Mouse (Mus musculus) liver, postnatal 0 days (tissue): ENCODE measurements around the gene Cep95. TPM values are rescaled to one million over a fixed set of nuclear protein-coding genes. Genes with fewer than 3 reads are reported as not detected.
A peak's percentile ranks its signal among the peaks of the same experiment; 100 is the strongest.

Experiments used
- ATAC-seq: fragments of 200-750 bp; cut with Nextera tagmentation; 2 replicates; pipeline ENCODE4 v1.8.0; 2017; ENCODE audit warnings: mild to moderate bottlenecking, moderate library complexity
- DNase-seq: peaks from one replicate; pipeline ENCODE4 v3.0.0-alpha.2; 2016
- H3K27ac ChIP-seq: fragments of 300-500 bp; sonication (generic); 2 replicates; pipeline ENCODE4 v1.5.1; 2014; ENCODE audit warnings: antibody characterized with exemption, moderate library complexity, mild to moderate bottlenecking, low read depth
- H3K27me3 ChIP-seq: fragments of 300-500 bp; sonication (generic); 2 replicates; pipeline ENCODE4 v1.6.1; 2014; ENCODE audit warnings: low read length, control low read depth, mixed read lengths; ENCODE audit not compliant: insufficient read depth
- H3K36me3 ChIP-seq: fragments of 300-500 bp; sonication (generic); replicated peaks from 2 replicates; pipeline ENCODE4 v1.6.1; 2014; ENCODE audit warnings: mild to moderate bottlenecking, control low read depth, low read length, moderate library complexity, mixed read lengths; ENCODE audit not compliant: insufficient read depth
- H3K4me1 ChIP-seq: fragments of 300-500 bp; sonication (generic); 2 replicates; pipeline ENCODE4 v1.6.1; 2014; ENCODE audit warnings: antibody characterized with exemption, mild to moderate bottlenecking, control low read depth; ENCODE audit not compliant: insufficient read depth
- H3K4me2 ChIP-seq: fragments of 300-500 bp; sonication (generic); 2 replicates; pipeline ENCODE4 v1.6.1; 2014; ENCODE audit warnings: low read depth, mild to moderate bottlenecking, low read length, moderate library complexity, mixed read lengths
- H3K4me3 ChIP-seq: fragments of 300-500 bp; sonication (generic); 2 replicates; pipeline ENCODE4 v1.5.1; 2014; ENCODE audit warnings: low read depth, low read length
- H3K9ac ChIP-seq: fragments of 300-500 bp; sonication (generic); replicated peaks from 2 replicates; pipeline ENCODE4 v1.6.1; 2014; ENCODE audit warnings: mild to moderate bottlenecking, moderate library complexity
- H3K9me3 ChIP-seq: fragments of 300-500 bp; sonication (generic); 2 replicates; pipeline ENCODE4 v1.6.1; 2016; ENCODE audit warnings: mild to moderate bottlenecking, control low read depth, low read length, mixed read lengths
- CTCF ChIP-seq: sonication (generic); IDR thresholded peaks from 2 replicates; pipeline ENCODE4 v1.5.1; 2016; ENCODE audit warnings: antibody characterized with exemption, low read depth
- EP300 ChIP-seq: IDR thresholded peaks from 2 replicates; pipeline ENCODE4 v1.6.1; 2016; ENCODE audit warnings: antibody characterized with exemption, low read depth, mild to moderate bottlenecking
- WGBS: fragments of 180-500 bp; shearing (Covaris S2); extraction: QIAGEN DNeasy Blood & Tissue Kit; methylation state at CpG from one replicate; pipeline ENCODE4 v1.1.7; 2014; ENCODE audit not compliant: insufficient replicate concordance; 5-methylcytosine and 5-hydroxymethylcytosine counted together
- polyA plus RNA-seq: library from polyadenylated mRNA; unstranded; fragments of >200 nt; fragmentation: Nextera tagmentation; extraction: Ambion mirVana; gene quantifications from 2 replicates; pipeline ENCODE4 v1.2.1, GENCODE M21; 2015

Cep95 gene
- polyA plus RNA-seq, 1 experiment from 2014 or later = 5.1 TPM

DNA sequence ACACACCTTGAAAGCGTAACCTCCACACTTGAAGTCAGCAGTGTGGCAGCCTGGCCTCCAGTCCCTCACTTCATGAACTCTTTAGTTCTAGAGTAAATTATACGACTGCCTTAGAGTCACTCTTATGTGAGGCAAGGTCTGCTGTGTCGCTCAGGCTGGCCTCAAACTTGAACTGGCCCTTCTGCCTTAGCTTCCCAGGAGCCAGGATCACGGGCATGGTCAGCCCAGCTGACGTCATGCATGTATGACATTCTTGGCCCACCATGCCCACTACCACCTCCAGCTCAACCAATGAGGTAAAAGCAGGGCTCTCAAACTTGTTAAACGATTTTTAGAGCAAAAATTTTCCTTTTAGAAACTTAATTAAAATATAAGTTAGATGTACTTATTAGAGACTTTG is 32.3 kb downstream of the Cep95 start:
- H3K4me2 ChIP-seq = no peak overlapping the region
- no peaks in the 10 kb centered on the region for H3K27me3 ChIP-seq
- peaks cover 58% of the 10 kb centered on the region for H3K36me3 ChIP-seq
- H3K9ac ChIP-seq = no peak overlapping the region
- H3K4me1 ChIP-seq = 0 out of 2 replicates have a peak, but pooled peaks cover 6% of the 10 kb centered on the region
- no peaks in the 10 kb centered on the region for H3K9me3 ChIP-seq
- no peak for ATAC-seq
- no peak for DNase-seq
- WGBS = 81% methylated on average over 6 of the region's 6 CpGs
- H3K4me3 ChIP-seq = no peak overlapping the region
- H3K27ac ChIP-seq = no peak overlapping the region
- no peak for TF ChIP-seq EP300
- no peak for TF ChIP-seq CTCF

DNA sequence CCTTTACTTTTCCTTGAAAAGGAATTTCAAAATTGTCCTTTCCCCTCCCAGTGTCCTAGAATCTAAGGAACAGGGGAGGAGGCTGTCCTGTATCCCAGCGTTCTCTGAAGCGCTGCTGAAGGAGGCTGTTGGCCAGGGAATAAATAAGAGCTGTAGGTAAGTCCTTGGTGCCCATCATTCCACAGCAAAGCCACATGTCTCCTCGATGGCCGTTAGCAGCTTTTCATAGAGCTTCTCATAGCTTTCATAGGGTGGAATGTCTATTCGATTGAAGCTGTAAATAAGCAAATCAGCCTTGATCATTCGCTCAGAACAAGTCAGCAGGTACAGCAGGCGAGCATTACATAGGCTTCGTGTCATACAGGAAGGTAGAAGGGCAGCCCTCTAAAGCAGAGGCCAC is 33.4 kb downstream of the Cep95 start:
- Histone ChIP-seq H3K27ac (no peak overlapping the region), H3K9me3 (no peaks in the 10 kb centered on the region), H3K9ac (no peak overlapping the region), H3K4me3 (no peak overlapping the region), H3K27me3 (no peaks in the 10 kb centered on the region), H3K36me3 (peaks cover 50% of the 10 kb centered on the region), H3K4me1 (0 out of 2 replicates have a peak, but pooled peaks cover 6% of the 10 kb centered on the region), H3K4me2 (no peak overlapping the region)
- TF ChIP-seq CTCF (no peak), EP300 (no peak)
- WGBS = 88% methylated on average over 8 of the region's 8 CpGs
- ATAC-seq (no peak), DNase-seq (no peak)

DNA sequence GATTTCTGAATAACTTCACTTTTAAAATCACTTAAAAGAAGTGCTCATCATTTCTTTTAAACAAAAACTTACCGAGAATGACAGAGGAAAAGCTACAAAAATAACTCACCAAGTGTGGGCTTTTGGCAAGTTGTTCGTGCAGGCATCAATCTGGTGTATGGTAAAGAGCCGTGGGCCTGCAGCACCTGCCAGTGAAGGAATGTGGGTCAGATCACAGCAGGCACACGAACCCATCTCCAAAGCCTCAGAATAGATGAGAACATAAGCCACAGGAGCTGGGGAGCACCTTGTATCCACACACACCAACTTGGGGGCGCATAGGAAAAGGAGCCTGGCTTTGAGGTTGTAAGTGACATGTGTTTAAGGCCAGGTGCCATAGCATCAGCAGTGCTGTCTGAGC is 33.9 kb downstream of the Cep95 start:
- no peak for TF ChIP-seq CTCF
- no peak for TF ChIP-seq EP300
- ATAC-seq (no peak), DNase-seq (no peak)
- Histone ChIP-seq H3K9me3 (no peaks in the 10 kb centered on the region), H3K27ac (no peak overlapping the region), H3K4me2 (no peak overlapping the region), H3K27me3 (no peaks in the 10 kb centered on the region), H3K9ac (no peak overlapping the region), H3K4me3 (no peak overlapping the region), H3K4me1 (0 out of 2 replicates have a peak, but pooled peaks cover 6% of the 10 kb centered on the region), H3K36me3 (peaks cover 49% of the 10 kb centered on the region)
- WGBS = 80% methylated on average over 5 of the region's 5 CpGs

DNA sequence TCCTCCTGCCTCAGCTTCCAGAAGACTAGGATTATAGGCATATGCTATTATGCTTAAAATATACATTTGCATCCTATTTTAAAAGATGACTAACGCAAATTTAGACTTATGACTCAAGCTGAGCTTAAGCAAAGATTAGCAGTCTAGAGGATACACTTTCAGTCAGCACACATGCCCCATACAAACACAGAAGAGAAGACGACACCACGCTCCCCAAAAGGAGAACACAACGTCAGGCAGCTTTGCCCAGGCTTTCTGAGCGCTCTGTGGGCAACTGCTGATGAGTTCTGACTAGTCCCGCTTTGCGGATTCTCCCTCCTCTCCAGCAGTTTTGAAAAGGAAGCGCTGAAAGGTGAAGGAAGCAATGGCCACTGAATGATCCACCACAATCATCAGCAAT is 34.7 kb downstream of the Cep95 start:
- WGBS = 91% methylated on average over 8 of the region's 8 CpGs
- Histone ChIP-seq H3K27me3 (no peaks in the 10 kb centered on the region), H3K4me1 (0 out of 2 replicates have a peak, but pooled peaks cover 5% of the 10 kb centered on the region), H3K27ac (no peak overlapping the region), H3K4me3 (no peak overlapping the region), H3K9ac (no peak overlapping the region), H3K9me3 (no peaks in the 10 kb centered on the region), H3K4me2 (no peak overlapping the region), H3K36me3 (peaks cover 49% of the 10 kb centered on the region)
- TF ChIP-seq CTCF (no peak), EP300 (no peak)
- no peak for DNase-seq
- no peak for ATAC-seq

DNA sequence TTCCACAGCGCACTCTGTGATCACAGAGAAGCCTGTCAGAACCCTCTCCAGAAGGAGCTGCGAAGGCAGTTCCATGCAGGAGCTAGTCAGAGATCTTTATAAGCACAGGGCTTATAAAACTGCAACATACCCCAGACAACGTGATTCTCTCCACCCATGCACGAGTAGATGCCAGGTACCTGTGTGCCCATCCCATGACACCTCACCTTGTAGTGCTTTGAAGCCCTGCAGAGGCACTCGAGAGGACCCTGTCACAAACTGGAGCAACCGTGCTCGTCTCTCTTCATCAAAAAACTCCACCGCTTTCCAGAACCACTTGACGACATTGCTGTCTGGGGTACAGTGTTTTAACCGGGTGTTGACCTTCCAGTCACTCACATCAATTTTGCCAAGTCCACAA is 35.4 kb downstream of the Cep95 start:
- TF ChIP-seq EP300 (no peak), CTCF (no peak)
- peaks cover 45% of the 10 kb centered on the region for H3K36me3 ChIP-seq
- H3K4me2 ChIP-seq = no peak overlapping the region
- WGBS = 86% methylated on average over 10 of the region's 10 CpGs
- H3K27me3 ChIP-seq = no peaks in the 10 kb centered on the region
- H3K27ac ChIP-seq = no peak overlapping the region
- ATAC-seq (no peak), DNase-seq (no peak)
- H3K4me1 ChIP-seq = no peaks in the 10 kb centered on the region
- H3K9ac ChIP-seq = no peak overlapping the region
- no peaks in the 10 kb centered on the region for H3K9me3 ChIP-seq
- no peak overlapping the region for H3K4me3 ChIP-seq

DNA sequence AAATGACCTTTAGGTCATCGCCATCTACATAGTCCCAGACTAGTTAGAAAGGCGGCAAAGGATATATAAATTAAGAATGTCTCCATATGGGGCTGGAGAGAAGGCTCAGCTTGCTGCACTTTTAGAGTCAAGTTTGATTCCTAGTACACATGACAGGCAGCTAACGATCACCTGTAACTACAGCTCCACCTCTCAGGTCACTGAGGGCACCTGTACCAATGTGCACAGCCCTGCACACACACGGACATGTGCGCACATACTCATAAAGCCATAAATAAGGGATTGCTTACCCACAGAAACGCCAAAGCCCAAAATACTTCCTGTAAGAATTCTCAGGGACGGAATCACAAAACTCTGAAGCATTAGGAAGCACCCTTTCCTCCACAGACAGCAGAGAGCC is 39.0 kb downstream of the Cep95 start:
- no peak overlapping the region for H3K4me3 ChIP-seq
- ATAC-seq (no peak), DNase-seq (no peak)
- H3K4me1 ChIP-seq = no peaks in the 10 kb centered on the region
- whole genome bisulfite sequencing = 92% methylated on average over 7 of the region's 7 CpGs
- no peaks in the 10 kb centered on the region for H3K27me3 ChIP-seq
- no peak overlapping the region for H3K4me2 ChIP-seq
- peaks cover 47% of the 10 kb centered on the region for H3K36me3 ChIP-seq
- no peak overlapping the region for H3K9ac ChIP-seq
- H3K27ac ChIP-seq = no peak overlapping the region
- no peak for TF ChIP-seq EP300
- TF ChIP-seq CTCF = no peak
- no peaks in the 10 kb centered on the region for H3K9me3 ChIP-seq

DNA sequence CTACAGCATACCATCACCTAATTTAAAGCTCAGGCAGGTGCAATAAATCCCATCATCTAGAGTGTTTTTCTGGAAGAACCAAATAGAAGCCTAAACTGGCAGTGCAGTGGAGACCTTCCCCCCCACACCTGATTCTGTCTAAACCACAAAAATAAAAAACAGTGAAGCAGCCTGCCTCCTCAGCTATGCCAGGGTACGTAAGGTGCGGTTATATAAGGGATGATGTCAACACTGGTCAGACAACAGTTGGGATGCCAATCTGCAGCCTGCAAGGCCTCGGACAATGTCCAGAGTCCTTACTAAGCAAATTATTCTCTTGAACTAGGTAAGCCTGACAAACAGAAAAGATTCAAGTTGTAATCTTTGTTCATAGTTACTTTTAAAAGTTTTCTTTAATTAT is 53.0 kb downstream of the Cep95 start:
- WGBS = 83% methylated on average over 3 of the region's 3 CpGs
- TF ChIP-seq CTCF (no peak), EP300 (no peak)

More for the DNA sequence above, 53.0 kb downstream of the Cep95 start:
- Histone ChIP-seq H3K4me1 (no peaks in the 10 kb centered on the region), H3K36me3 (peaks cover 36% of the 10 kb centered on the region), H3K4me3 (no peak overlapping the region), H3K27me3 (no peaks in the 10 kb centered on the region), H3K9ac (no peak overlapping the region), H3K9me3 (no peaks in the 10 kb centered on the region), H3K27ac (peak overlapping the region; percentile 56; the same call in 1 of the 2 replicates), H3K4me2 (no peak overlapping the region)
- ATAC-seq = peak; percentile 77
- no peak for DNase-seq
